Mouse (Mus musculus): Measurements from ENCODE around the gene Scube1.
A peak's percentile ranks its signal among the peaks of the same experiment; 100 is the strongest.

The Scube1 gene

DNA sequence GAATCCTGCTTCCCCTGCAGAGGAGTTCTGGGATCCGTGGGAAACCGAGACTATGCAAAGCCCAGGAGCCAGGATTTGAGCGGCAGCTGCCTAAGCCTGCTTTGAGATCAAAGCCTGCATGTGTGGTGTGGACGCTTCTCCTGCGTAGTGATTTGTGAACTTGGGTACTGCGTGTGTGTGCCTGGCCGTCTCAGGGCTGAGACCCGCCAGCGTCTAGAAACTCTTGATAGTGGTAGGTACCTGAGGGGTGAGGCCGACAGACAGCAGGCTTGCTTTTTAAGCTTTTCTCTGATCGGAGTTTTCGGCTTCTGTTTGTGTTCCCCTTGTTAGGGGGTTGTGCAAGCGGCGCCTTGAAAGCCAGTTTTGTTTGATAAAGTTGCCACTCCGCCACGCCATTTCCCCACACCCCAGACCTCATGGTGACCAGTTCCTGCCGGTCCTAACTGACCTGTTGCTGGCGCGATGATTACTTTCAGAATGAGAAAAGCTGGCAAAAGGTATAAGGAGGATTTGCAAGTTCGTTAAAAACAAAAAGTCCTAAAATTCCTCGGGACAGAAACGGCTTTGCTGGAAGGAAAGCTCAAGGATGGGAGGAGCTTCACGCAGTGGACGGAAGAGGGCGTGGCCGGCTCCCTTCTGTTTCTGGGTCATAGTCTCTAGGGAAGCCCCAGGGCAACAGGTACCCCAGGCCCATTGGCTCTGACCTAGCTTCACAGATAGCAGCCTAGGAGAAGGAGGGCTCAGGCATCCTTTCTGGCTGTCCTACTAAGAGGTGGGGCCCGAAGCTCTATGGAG lies 160.8 kb downstream of the Scube1 start:
- DNase-seq = peak; percentile 65

DNA sequence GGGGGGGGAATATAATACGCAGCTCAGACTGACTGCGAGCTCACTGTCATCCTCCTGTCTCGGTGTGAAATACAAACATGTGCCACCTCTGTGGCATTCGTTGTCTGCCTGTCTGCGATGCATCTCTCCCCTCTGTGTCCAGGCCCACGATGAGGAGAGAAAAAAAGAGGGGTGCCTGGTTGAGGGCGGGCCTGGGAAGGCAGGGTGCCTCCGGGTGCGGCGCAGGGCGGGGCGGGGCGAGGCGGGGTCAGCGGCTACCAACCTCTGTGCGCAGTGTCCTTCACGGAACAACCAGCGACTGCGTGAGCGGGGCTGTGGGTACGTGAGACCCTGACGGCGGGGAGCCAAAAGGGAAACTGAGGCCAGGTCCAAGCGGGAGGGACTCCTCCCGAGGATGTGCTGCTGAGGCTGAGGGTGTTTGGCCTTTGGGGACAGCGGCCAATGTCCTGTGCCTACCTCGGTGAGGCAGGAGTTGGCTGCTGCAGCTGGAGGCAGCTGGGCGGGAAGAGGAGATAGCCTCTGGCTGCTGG lies 161.4 kb downstream of the Scube1 start, which contains the start of the genes Tspo and Mcat:
Gene Tspo (plus strand): TSS at position 266 of the 530 bp plus-strand sequence.
Gene Mcat (minus strand): TSS at position 461 of the 530 bp plus-strand sequence.
- DNase-seq = peak; percentile 58

DNA sequence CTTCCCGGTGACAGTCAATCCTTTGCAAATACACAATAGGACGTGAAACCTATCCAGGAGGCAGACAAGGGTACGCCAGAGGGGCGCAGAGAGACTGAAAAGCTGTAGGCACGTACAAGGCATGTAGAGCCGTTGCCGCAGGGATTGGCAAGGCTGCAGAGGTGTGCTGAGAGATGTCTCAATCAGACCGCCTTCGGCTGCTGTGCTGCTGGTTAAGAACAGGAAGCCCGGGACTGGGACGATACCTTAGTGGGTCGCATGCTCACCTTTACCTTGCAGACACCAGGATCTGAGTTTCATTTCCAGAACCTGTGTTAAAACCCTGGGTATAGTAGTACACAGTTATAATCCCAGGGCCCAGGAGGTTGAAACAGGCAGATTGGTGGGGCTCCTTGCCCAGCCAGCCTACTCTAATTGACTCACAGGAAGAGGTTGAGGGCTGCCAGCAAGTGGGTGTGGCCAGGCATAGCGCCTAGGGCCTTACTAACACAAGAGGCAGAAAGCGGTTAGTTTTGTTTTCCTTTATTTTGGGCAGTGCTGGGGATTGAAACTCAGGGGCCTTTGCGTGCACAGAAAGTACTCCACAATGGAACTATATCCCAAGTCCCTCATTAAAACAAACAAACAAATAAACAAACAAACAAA lies 162.1 kb downstream of the Scube1 start:
- peak; percentile 91 for DNase-seq

DNA sequence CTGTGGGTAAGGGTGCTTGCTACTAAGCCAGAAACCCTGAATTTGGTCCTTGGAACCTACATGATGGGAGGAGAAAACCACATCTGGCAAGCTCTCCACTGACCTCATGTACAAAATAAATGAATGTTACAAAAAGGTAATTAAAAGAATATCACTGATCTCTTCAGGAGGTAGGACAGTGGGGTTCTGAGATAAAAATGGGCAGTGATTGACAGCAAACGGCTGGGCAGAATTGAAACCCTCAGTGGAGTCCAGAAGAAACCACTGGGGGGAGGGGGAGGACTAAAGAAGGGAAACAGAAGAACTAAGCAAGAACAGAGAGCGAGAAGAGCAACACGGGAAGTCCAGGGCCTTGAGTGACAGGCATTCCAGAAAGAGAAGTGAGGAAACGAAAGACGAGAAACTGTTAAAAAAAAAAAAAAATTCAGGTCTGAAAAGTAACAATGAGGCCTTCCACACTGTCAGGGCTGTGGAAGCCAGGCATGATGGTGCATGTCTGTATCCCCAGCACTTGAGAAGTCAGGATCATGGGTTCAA lies 163.8 kb downstream of the Scube1 start:
- no peak for DNase-seq

DNA sequence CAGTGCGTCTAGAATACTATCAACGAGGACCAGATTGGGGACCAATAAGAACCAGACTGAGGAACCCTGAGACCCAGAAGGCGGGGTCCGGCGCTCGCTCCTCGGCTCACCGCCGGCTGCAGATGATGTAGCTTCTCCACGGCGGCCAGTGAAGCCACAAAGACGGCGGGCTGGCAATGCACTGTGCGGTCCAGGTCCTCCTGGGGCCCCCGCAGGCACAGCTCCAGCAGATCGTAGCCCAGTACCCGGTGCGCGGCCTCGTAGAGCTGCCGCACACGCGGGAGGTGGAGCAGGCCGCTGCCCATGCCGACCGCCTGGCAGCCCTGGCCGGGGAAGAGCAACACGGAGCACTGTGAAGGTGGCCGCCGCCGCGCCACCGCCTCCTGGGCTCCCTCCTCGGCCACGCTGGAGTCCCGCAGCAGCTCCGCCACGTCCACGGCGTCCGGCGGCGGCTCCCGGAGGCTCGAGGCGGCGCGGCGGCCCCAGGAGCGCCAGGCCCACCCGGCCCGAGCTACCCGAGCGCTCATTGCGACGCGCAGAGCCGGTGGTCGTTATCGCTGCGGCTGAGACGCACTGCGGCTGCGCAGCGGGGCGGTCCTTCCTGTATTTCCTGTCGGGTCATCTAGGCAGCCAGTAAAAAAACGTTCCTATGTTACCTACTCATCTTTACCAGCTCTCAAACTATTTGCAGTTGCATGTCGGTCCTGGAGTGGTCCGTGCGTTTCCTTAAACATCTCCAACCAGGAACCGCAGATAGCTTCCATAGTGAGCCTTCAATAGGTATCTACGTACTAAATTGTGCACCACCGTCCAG lies 169.5 kb downstream of the Scube1 start:
- DNase-seq = peak; percentile 85
